Mouse (Mus musculus) bone marrow, adult 2 months (tissue): ENCODE data around the gene Dpep1. TPM values are rescaled to one million over a fixed set of nuclear protein-coding genes. Genes with fewer than 3 reads are reported as not detected.

Experiments used
- H3K27ac ChIP-seq: fragments of 200-500 bp; 2 replicates; pipeline ENCODE4 v1.5.1; 2012; ENCODE audit warnings: low read depth, mild to moderate bottlenecking, control low read depth, inconsistent platforms, low read length; ENCODE audit not compliant: control insufficient read depth, poor library complexity, insufficient read depth
- H3K4me1 ChIP-seq: fragments of 200-500 bp; 2 replicates; pipeline ENCODE4 v1.6.1; 2011; ENCODE audit warnings: low read length; ENCODE audit not compliant: control insufficient read depth, insufficient read depth
- H3K4me3 ChIP-seq: fragments of 200-500 bp; replicated peaks from 2 replicates; pipeline ENCODE3; 2011; ENCODE audit warnings: mild to moderate bottlenecking, low read depth, low read length, control low read depth; ENCODE audit not compliant: control insufficient read depth
- CTCF ChIP-seq: fragments of 200-500 bp; IDR thresholded peaks from 2 replicates; pipeline ENCODE4 v1.5.1; 2011; ENCODE audit warnings: low read length, control low read depth; ENCODE audit not compliant: control insufficient read depth, insufficient read depth
- POLR2A ChIP-seq: fragments of 200-500 bp; IDR thresholded peaks from 2 replicates; pipeline ENCODE4 v1.6.1; 2011; ENCODE audit warnings: low read depth, mild to moderate bottlenecking, control low read depth, low read length, borderline replicate concordance; ENCODE audit not compliant: control insufficient read depth
- WGBS: fragments of 180-500 bp; shearing (Covaris S2); methylation state at CpG from one replicate; pipeline ENCODE4 v1.1.7; 2018; 5-methylcytosine and 5-hydroxymethylcytosine counted together
- polyA plus RNA-seq: library from polyadenylated mRNA; stranded (reverse); fragments of >200 nt; gene quantifications from 2 replicates; pipeline ENCODE4 v1.2.4, GENCODE M21; 2011; ENCODE audit warnings: low replicate concordance; ENCODE audit not compliant: missing spikeins, insufficient read depth, insufficient read length

Dpep1 gene
- polyA plus RNA-seq, 1 experiment, result 14.2 TPM

DNA sequence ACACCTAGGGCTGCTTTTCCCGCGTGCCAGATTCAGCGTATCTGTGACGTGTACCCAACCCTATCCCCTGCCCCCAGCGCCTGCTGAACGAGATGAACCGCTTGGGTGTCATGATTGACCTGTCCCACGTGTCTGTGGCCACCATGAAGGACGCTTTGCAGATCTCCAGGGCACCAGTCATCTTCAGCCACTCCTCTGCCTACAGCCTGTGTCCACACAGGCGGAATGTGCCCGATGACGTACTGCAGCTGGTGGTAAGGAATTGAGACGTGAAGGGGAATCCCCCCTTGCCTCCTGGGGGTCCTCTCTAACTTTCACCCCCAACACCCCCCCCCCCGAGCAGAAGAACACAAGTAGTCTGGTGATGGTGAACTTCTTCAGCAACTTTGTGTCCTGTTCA lies 13.8 kb downstream of the Dpep1 start:
- no peak for TF ChIP-seq CTCF
- TF ChIP-seq POLR2A, result no peak
- 65% methylated on average over 14 of the region's 14 CpGs for WGBS
- Histone ChIP-seq H3K27ac (no peak overlapping the region), H3K4me1 (no peaks in the 10 kb centered on the region), H3K4me3 (no peak overlapping the region)

DNA sequence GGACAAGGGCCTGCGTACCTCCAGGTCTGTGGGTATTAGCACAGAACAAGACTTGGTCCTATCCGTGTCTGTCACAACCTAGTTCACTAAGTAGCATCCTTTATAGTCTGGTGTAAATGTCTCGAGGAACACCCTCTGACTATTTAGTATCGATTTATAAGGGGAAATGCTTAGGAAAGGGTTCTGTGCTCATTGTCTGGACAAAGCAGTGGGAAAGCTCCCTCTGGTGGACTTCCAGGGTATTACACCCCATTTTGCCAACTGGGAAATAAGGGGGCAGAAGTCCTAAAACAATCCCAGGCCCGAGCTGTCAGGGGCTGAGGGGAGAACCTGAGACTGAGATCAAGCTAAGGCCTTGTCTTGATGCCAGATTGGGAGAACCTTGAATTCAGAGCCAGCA lies 16.2 kb downstream of the Dpep1 start:
- no peak overlapping the region for H3K27ac ChIP-seq
- 21% methylated on average over 5 of the region's 5 CpGs for WGBS

DNA sequence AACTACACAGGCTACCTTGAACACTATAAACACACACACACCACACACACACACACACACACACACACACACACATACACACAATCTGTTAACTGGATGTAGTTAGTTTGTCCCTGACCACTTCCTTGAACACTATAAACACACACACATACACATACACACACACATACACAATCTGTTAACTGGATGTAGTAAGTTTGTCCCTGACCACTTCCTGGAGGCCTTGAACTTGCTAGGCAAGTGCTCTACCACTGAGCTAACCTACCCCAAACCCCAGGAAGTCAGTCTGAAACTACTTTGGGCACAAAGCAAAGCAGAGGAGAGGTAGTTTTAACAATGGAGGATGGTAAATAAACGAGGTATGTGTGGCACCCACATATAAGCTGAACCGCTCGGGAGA lies 17.5 kb downstream of the Dpep1 start:
- no peak overlapping the region for H3K27ac ChIP-seq
- H3K4me1 ChIP-seq, result no peaks in the 10 kb centered on the region
- TF ChIP-seq CTCF, result no peak
- no peak for TF ChIP-seq POLR2A
- WGBS, result 78% methylated on average over 3 of the region's 3 CpGs
- no peak overlapping the region for H3K4me3 ChIP-seq

More for the DNA sequence above, 16.2 kb downstream of the Dpep1 start:
- no peak for TF ChIP-seq POLR2A
- TF ChIP-seq CTCF, result peak; percentile 55; the same call in 1 of the 2 replicates
- Histone ChIP-seq H3K4me3 (no peak overlapping the region), H3K4me1 (no peaks in the 10 kb centered on the region)

DNA sequence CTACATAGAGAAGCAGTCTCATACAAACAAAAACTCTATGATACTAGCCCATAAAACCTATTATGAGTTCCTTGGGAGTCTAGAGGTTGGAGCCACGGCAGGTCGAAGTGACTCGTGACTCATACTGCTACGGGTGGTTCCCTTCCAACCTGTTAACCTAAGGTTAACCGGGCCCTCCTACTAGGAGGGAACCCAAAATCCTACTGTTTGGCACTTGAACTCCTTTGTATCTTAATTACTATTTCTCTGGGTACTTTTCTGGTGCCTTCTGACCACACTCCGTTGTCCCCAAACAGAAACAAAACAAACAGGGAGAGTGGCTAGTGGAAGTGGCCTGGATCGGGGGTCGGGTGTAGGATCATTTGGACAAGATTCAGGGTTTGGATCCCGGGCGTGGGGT lies 25.8 kb downstream of the Dpep1 start:
- WGBS, result 11% methylated on average over 10 of the region's 10 CpGs
- peak overlapping the region; percentile 92 for H3K4me3 ChIP-seq
- peaks cover 3% of the 10 kb centered on the region; the same call in 1 of the 2 replicates for H3K4me1 ChIP-seq
- no peak for TF ChIP-seq CTCF
- no peak for TF ChIP-seq POLR2A
- H3K27ac ChIP-seq, result no peak overlapping the region

DNA sequence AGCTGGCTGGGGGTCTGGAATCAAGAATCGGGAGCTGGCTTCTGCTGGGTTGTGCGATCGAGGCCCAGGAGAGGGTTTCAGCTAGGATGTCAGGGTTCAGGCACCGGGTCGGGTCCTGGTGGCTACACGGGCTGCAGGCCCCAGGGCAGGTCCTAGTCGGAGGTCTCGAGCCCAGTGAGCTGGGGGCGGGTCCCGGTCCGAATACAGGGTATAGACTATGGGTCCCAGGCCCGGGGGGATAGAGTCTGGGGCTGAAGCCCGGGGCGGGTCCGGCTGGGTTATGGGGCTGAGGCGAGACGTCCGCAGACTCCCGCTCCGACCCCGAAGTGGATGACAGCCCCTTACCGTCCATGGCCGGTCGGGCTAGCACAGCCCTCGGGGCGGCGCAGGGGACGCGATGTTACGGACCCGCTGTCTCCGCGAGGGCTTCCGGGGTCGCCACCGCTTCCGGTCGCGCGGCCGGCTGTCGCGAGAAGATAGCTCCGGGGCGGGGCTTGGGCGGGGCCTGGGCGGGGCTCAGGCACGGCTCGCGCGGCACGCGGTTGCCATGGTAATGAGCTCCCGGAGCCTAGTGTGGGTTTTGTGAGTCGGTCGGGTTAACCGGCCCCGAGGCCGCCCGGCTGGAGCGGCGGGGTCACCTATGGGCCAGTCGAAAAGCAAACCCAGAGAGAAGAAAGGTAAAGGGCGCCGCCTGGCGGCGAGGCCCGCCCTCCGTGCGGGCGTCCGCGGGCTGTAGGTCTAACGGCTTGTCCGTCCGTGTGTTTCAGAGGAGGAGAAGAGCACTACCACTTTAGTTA lies 26.5 kb downstream of the Dpep1 start, which contains the start of the genes Chmp1a and Spata33:
Chmp1a (minus strand) TSS at position 443 of the 797 bp plus-strand sequence.
Spata33 (plus strand) TSS at position 512 of the 797 bp plus-strand sequence.
- peaks cover 3% of the 10 kb centered on the region; the same call in 1 of the 2 replicates for H3K4me1 ChIP-seq
- H3K4me3 ChIP-seq, result peak within 1 kb of the TSS; percentile 92
- TF ChIP-seq POLR2A (peak; percentile 81; the same call in 1 of the 2 replicates), CTCF (peak; percentile 32; the same call in 1 of the 2 replicates)
- peak within 1 kb of the TSS; percentile 73 for H3K27ac ChIP-seq
- WGBS, result under 1% methylated on average over 76 of the region's 76 CpGs

DNA sequence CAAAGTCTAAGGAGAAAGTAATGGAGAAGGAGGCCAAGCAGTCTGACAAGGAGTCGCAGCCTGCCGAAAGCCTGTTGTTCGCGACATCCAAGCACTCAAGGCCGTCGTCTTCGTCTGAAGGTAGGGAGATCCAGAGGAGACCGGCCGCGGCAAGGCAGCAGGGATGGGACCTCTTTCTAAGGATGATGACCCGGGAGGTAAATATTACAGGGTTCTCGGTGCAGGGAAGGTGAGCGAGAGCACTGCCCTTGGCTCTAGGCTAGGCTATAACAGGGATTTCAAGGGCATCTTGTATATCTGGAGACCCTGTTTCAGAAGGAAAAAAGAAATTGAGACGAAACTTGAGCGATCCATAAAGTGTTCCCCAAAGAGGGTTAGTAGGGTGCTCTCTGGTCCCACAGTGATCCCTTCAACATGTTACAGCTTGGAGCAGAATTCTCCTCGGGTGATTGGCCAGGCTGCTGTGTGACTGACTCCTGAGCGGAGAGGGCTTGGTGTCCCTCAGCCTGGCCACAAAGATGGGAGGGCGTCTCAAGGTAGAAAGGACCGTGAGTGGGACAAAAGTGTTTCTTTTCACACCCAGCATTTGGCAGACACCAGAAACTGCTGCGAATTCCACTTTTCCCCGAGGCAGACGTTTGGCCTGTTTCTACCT lies 27.2 kb downstream of the Dpep1 start:
- H3K27ac ChIP-seq, result no peak overlapping the region
- peaks cover 3% of the 10 kb centered on the region; the same call in 1 of the 2 replicates for H3K4me1 ChIP-seq
- TF ChIP-seq POLR2A (no peak), CTCF (no peak)
- 28% methylated on average over 22 of the region's 22 CpGs for WGBS
- H3K4me3 ChIP-seq, result peak overlapping the region; percentile 92

DNA sequence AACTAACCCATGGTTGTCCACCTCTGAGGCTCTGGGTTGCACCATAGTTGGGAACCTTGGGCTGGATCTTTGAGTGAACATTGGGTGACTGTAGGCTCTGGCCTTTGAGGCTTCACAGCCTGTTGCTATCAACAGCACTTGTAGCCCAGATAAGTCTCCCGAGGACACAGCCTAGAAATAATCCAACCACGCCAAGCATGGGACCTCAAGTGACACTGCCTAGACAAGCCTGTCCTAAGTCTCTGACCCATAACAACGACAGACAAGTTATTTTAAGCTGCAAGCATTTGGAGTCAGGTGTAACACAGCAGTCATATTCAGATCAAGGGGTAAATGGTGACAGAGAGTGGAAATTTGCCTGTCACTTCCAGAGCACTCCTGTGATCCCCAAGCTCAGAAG lies 29.4 kb downstream of the Dpep1 start:
- no peak overlapping the region for H3K4me3 ChIP-seq
- TF ChIP-seq POLR2A (no peak), CTCF (no peak)
- WGBS, result 59% methylated on average over 3 of the region's 3 CpGs

DNA sequence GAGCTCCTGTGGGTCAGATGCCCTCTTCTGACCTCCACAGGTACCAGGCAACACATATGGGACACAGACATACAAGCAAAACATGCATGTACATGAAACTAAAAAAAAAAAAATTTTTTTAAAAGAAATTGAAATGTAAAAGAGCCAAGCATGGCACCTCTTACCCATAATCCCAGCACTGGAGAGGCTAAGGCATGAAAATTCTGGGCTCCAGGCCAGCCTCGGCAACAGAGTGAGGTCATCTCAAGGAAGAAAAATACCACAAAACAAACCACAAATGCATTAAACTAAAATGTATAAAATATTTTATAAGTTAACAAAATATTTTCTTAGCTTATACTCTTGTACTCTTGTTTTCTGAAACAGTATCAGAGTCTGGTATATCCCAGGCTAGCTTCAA lies 34.9 kb downstream of the Dpep1 start:
- Histone ChIP-seq H3K27ac (no peak overlapping the region), H3K4me1 (peaks cover 2% of the 10 kb centered on the region; the same call in 1 of the 2 replicates), H3K4me3 (no peak overlapping the region)
- TF ChIP-seq CTCF, result no peak
- no peak for TF ChIP-seq POLR2A
- 10% methylated on average over 1 of the region's 1 CpGs for WGBS

More for the DNA sequence above, 29.4 kb downstream of the Dpep1 start:
- H3K4me1 ChIP-seq, result peaks cover 3% of the 10 kb centered on the region; the same call in 1 of the 2 replicates
- no peak overlapping the region for H3K27ac ChIP-seq
